Mouse (Mus musculus) megakaryocyte, embryonic 14.5 days (primary cell): ENCODE measurements at regions not wholly inside any gene's neighbourhood (a gene's known extent, or its start where the extent isn't known, plus 50 kb on each side); places are given as distances from the start of the nearest gene placed in this dataset.

Experiments
- FLI1 ChIP-seq: IDR thresholded peaks from 2 replicates; pipeline ENCODE4 v1.6.1; 2012; ENCODE audit warnings: low read length, inconsistent platforms, mixed read lengths
- GATA1 ChIP-seq: IDR thresholded peaks from 3 replicates; pipeline ENCODE4 v1.6.1; 2012; ENCODE audit warnings: mixed read lengths, low read length, inconsistent platforms, borderline replicate concordance

- TF ChIP-seq GATA1 (no peak), FLI1 (no peak)
These were observed 65.4 kb upstream of the Laptm4a start for GRCm38 (mm10) chr12:8856051-8856543.
